Mouse (Mus musculus) hindbrain, postnatal 0 days (tissue): ENCODE results near the gene Jmjd6. TPM values are rescaled to one million over a fixed set of nuclear protein-coding genes. Genes with fewer than 3 reads are reported as not detected.
"Not testable (repeated sequence)": the region's sequence is repeated elsewhere in the genome, so short reads cannot be mapped to it uniquely, and the experiment has no call there.

Source experiments
- ATAC-seq: fragments of 200-750 bp; cut with Nextera tagmentation; 2 replicates; pipeline ENCODE4 v1.8.0; 2017; ENCODE audit warnings: mild to moderate bottlenecking, moderate TSS enrichment, moderate library complexity
- DNase-seq: peaks from one replicate; pipeline ENCODE4 v3.0.0-alpha.2; 2015; ENCODE audit warnings: low spot score
- H3K27ac ChIP-seq: fragments of 300-500 bp; sonication (generic); 2 replicates; pipeline ENCODE4 v1.5.1; 2014; ENCODE audit warnings: mild to moderate bottlenecking
- H3K27me3 ChIP-seq: fragments of 300-500 bp; sonication (generic); 2 replicates; pipeline ENCODE4 v1.6.1; 2014; ENCODE audit warnings: low read length, mixed read lengths; ENCODE audit not compliant: insufficient read depth
- H3K36me3 ChIP-seq: fragments of 300-500 bp; sonication (generic); 2 replicates; pipeline ENCODE4 v1.6.1; 2014; ENCODE audit warnings: low read length, mixed read lengths; ENCODE audit not compliant: insufficient read depth
- H3K4me1 ChIP-seq: fragments of 300-500 bp; sonication (generic); 2 replicates; pipeline ENCODE4 v1.6.1; 2014; ENCODE audit warnings: antibody characterized with exemption, low read length, mixed read lengths; ENCODE audit not compliant: insufficient read depth
- H3K4me2 ChIP-seq: fragments of 300-500 bp; sonication (generic); 2 replicates; pipeline ENCODE4 v1.6.1; 2014; ENCODE audit warnings: low read depth, mild to moderate bottlenecking, low read length, moderate library complexity, mixed read lengths
- H3K4me3 ChIP-seq: fragments of 300-500 bp; sonication (generic); 2 replicates; pipeline ENCODE4 v1.5.1; 2014; ENCODE audit warnings: low read length
- H3K9ac ChIP-seq: fragments of 300-500 bp; sonication (generic); replicated peaks from 2 replicates; pipeline ENCODE4 v1.6.1; 2014; ENCODE audit warnings: mild to moderate bottlenecking, low read length, moderate library complexity, mixed read lengths
- H3K9me3 ChIP-seq: fragments of 300-500 bp; sonication (generic); 2 replicates; pipeline ENCODE4 v1.6.1; 2016; ENCODE audit warnings: low read length, mixed read lengths
- CTCF ChIP-seq: IDR thresholded peaks from 2 replicates; pipeline ENCODE4 v1.5.1; 2016; ENCODE audit warnings: antibody characterized with exemption, control low read depth, low read depth
- WGBS: fragments of 180-500 bp; shearing (Covaris S2); extraction: QIAGEN DNeasy Blood & Tissue Kit; methylation state at CpG from one replicate; pipeline ENCODE4 v1.1.7; 2014; 5-methylcytosine and 5-hydroxymethylcytosine counted together
- polyA plus RNA-seq: library from polyadenylated mRNA; unstranded; fragments of >200 nt; fragmentation: Nextera tagmentation; extraction: Ambion mirVana; gene quantifications from 2 replicates; pipeline ENCODE4 v1.2.1, GENCODE M21; 2015
- total RNA-seq: library from RNA; depleted of rRNA; stranded (reverse); fragments of >200 nt; gene quantifications from 2 replicates; pipeline ENCODE4 v1.2.3, GENCODE M21; 2014

Jmjd6 gene
- total and polyA plus RNA-seq, 2 experiments from 2014 or later: 37.5 to 48.6 TPM

DNA sequence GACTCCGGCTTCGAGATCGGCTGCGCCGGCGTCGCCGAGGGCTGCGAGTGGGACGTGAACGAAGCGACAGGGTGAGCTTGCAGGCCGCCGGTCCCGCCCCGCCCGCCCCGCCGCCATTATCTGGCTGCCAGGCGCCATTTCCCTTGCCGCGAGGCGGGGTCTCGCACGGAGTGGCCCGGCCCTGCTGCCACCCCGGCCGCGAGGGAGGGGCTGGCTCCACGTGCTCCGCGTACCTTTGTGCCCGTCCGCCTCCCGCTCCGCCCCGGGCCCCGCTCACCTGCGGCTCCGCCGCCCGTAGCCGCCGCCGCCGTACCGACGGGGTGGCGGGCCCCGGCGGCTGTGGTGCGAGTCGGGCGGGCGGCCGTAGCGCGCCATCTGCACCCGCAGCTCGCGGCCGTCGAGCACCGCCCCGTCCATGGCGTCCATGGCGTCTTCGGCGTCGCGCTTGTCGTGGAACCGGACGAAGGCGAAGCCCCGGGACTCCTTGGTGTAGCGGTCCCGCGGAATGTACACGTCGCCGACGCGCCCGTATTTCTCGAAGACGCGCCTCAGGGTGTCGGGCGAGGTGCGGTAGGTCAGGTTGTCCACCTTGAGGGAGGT, 9.1 kb upstream of the Jmjd6 start, which contains the start of gene Mfsd11:
Gene Mfsd11, plus strand, starts transcription at position 150 of the 600 bp plus-strand sequence.
- peak within 1 kb of the TSS; percentile 99 for H3K27ac ChIP-seq
- under 1% methylated on average over 74 of the region's 91 CpGs for WGBS
- H3K27me3 ChIP-seq: no peaks in the 10 kb centered on the region
- peak within 1 kb of the TSS; percentile 96 for H3K4me3 ChIP-seq
- peak; percentile 81 for DNase-seq
- no peaks in the 10 kb centered on the region; the same call in none of the 2 replicates for H3K4me1 ChIP-seq
- H3K9me3 ChIP-seq: no peaks in the 10 kb centered on the region
- H3K36me3 ChIP-seq: no peaks in the 10 kb centered on the region
- H3K4me2 ChIP-seq: peak within 1 kb of the TSS; percentile 92
- H3K9ac ChIP-seq: peak within 1 kb of the TSS; percentile 90
- ATAC-seq: peak; percentile 54
- no peak for TF ChIP-seq CTCF

DNA sequence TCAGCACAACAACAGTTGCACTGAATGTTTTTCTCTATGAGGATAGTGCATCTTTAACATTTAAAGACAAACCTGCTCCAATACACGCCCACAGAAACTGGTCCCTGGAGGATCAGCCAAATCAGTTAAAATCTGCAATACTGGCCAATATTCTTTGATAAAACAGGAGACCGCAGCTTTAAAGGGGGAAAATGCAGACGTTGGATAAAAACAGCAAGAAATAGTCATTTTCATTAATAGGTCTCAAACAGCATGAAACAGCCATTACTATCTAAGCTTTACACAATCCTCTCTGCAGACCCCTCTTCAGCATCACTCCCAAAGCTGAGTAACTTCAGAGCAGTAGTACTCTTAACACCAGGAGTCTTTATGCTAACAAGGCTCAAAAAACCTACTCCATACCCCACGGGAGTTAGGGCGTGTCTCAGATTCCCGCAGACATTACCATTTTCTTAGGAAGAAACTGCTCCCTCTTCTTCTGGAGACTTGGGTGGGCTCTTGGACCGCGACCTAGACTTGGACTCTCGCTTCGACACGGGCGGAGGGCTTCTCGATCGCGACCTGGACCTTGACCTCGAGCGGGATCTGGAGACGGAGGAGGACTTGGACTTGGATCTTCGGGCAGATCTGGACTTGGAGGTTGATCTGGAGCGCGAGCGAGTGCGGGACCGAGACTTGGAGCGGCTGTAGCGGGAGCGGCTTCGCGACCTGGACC, 8.5 kb upstream of the Jmjd6 start:
- Histone ChIP-seq H3K27me3 (no peaks in the 10 kb centered on the region), H3K9me3 (no peaks in the 10 kb centered on the region), H3K27ac (peak overlapping the region; percentile 99), H3K4me3 (peak overlapping the region; percentile 96), H3K4me2 (peak overlapping the region; percentile 92), H3K9ac (peak overlapping the region; percentile 90), H3K36me3 (no peaks in the 10 kb centered on the region), H3K4me1 (no peaks in the 10 kb centered on the region; the same call in none of the 2 replicates)
- ATAC-seq (no peak), DNase-seq (peak; percentile 44)
- WGBS: under 1% methylated on average over 28 of the region's 29 CpGs
- TF ChIP-seq CTCF: no peak

DNA sequence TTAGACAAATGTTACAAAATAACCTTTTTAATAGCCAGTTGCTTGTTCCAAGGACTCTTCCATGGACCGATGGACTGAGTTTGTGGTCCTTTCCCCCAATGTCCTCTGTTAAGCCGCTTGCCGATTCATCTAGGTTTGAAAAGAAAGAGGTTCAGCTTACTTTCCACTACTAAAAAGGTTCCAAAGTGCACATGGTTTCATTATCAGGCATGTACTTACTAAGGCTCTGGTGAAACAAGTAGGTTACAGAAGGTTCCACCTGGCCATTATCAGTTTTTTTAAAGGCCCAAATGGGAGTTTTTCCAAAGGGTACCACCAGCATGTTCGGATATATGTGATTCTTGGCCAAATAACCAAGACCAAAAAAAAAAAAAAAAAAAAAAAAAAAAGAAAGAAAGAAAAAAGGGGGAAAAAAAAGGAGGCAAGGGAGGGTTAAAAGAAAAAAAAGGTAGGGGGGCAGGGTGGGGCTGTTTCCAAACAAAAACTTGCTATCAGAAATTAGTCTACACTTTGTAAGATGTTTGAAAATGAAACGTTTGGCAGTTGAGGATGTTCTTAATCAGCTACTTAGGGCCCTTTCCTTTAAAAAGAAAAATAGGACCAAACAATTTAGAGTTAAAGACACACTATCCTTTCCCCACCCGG, 7.7 kb upstream of the Jmjd6 start:
- 29% methylated on average over 6 of the region's 6 CpGs for WGBS
- ATAC-seq: no peak

DNA sequence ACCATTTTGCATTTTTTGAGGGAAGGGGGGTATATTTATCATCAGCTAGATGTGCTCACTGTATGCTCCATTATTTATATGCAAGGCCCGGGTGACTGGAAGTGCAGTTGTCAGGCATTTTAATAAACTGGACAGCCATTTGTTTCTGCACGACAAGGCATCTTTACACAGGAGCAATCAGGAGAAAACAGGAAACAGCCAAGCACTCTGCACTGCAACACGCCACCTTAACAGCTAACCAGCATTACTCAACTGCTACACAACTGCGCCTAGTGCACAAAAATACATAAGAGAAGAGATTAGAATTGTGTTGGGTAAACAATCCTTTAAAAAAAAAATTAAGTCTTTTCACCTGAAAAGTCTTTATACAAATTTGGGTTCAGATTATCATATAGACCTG, 6.8 kb upstream of the Jmjd6 start:
- Histone ChIP-seq H3K36me3 (no peaks in the 10 kb centered on the region), H3K4me2 (peak overlapping the region; percentile 92; the same call in 1 of the 2 replicates), H3K27me3 (no peaks in the 10 kb centered on the region), H3K4me1 (no peaks in the 10 kb centered on the region; the same call in none of the 2 replicates), H3K27ac (no peak overlapping the region), H3K9me3 (no peaks in the 10 kb centered on the region), H3K4me3 (peak overlapping the region; percentile 96; the same call in 1 of the 2 replicates), H3K9ac (no peak overlapping the region)
- DNase-seq (no peak), ATAC-seq (no peak)
- TF ChIP-seq CTCF: no peak
- 43% methylated on average over 4 of the region's 4 CpGs for WGBS

More for the DNA sequence above, 7.7 kb upstream of the Jmjd6 start:
- no peaks in the 10 kb centered on the region for H3K9me3 ChIP-seq
- peak overlapping the region; percentile 90 for H3K9ac ChIP-seq
- peak overlapping the region; percentile 92 for H3K4me2 ChIP-seq
- peak overlapping the region; percentile 96 for H3K4me3 ChIP-seq
- no peaks in the 10 kb centered on the region for H3K36me3 ChIP-seq
- H3K27me3 ChIP-seq: no peaks in the 10 kb centered on the region
- no peak for DNase-seq
- H3K4me1 ChIP-seq: no peaks in the 10 kb centered on the region; the same call in none of the 2 replicates
- no peak for TF ChIP-seq CTCF
- 0 out of 2 replicates have a peak overlapping the region, but pooled peaks have one; percentile 99 for H3K27ac ChIP-seq

DNA sequence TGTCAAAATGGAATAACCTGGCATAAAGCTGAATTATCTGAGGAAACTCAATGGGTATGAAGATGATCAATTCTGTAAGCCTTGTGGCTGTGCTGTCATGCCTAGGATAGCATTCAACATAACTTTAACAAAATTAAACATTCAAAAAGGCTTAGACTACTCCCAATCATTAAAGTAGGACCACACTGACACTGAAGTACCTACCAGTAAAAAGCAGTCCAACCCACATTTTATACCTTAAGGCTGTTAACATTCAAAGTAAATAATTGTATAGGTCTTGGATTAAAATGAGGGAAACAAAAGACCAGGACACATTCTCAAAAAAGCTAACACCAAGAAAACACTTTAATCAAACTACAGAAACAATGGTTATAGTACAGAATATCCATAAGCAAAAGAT, 6.3 kb upstream of the Jmjd6 start:
- Histone ChIP-seq H3K4me1 (no peaks in the 10 kb centered on the region; the same call in none of the 2 replicates), H3K9ac (no peak overlapping the region), H3K9me3 (no peaks in the 10 kb centered on the region), H3K27me3 (no peaks in the 10 kb centered on the region), H3K27ac (no peak overlapping the region), H3K4me2 (no peak overlapping the region), H3K4me3 (no peak overlapping the region), H3K36me3 (no peaks in the 10 kb centered on the region)
- ATAC-seq (no peak), DNase-seq (no peak)
- no peak for TF ChIP-seq CTCF

DNA sequence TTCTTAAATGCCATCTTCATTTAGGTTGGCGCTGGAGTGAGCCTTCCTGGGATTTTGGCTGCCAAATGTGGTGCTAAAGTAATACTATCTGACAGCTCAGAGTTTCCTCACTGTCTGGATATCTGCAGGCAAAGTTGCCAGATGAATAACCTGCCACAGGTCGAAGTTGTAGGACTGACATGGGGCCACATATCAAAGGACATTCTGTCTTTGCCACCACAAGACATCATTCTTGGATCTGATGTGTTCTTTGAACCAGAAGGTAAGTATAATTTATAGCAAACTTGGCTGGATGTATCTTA, 5.6 kb upstream of the Jmjd6 start:
- not testable (repeated sequence) for H3K36me3 ChIP-seq, H3K4me2 ChIP-seq, H3K4me1 ChIP-seq, ATAC-seq, H3K9me3 ChIP-seq, H3K27ac ChIP-seq, H3K4me3 ChIP-seq, H3K27me3 ChIP-seq, DNase-seq, H3K9ac ChIP-seq
- WGBS: 71% methylated on average over 2 of the region's 2 CpGs
